Mouse (Mus musculus): ENCODE measurements at regions not wholly inside any gene's neighbourhood (a gene's known extent, or its start where the extent isn't known, plus 50 kb on each side); places are given as distances from the start of the nearest gene placed in this dataset.

GRCm38 (mm10) chr7:72362690-72363089, 56.3 kb upstream of the Mctp2 start:
- Histone ChIP-seq H3K27me3 (ENCODE audit: control insufficient read depth, insufficient read depth, low read length) (no peaks in the 10 kb centered on the region), H3K9ac (ENCODE audit: low read depth, low read length) (no peak overlapping the region), H3K27ac (ENCODE audit: low read depth, low read length) (no peak overlapping the region), H3K36me3 (ENCODE audit: control insufficient read depth, insufficient read depth, low read length) (no peaks in the 10 kb centered on the region), H3K4me2 (no peak overlapping the region), H3K4me3 (ENCODE audit: low read depth, low read length) (no peak overlapping the region), H3K9me3 (replicated peaks; ENCODE audit: control insufficient read depth, low read length) (no peaks in the 10 kb centered on the region), H3K4me1 (ENCODE audit: control insufficient read depth, insufficient read depth, low read length) (peaks cover 3% of the 10 kb centered on the region; the same call in 1 of the 2 replicates)
- ATAC-seq (replicated peaks; ENCODE audit: insufficient number of reproducible peaks, low FRiP score, low TSS enrichment): no peak
- whole genome bisulfite sequencing (ENCODE audit: insufficient replicate concordance): 9% methylated on average over 3 of the region's 3 CpGs

- H3K4me1 ChIP-seq (ENCODE audit: control insufficient read depth, insufficient read depth, low read length): no peaks in the 10 kb centered on the region
- H3K27ac ChIP-seq (ENCODE audit: low read depth, low read length): no peak overlapping the region
- H3K9ac ChIP-seq (ENCODE audit: low read depth, low read length): no peak overlapping the region
- no peak for ATAC-seq (replicated peaks; ENCODE audit: insufficient number of reproducible peaks, low FRiP score, low TSS enrichment)
- H3K9me3 ChIP-seq (replicated peaks; ENCODE audit: control insufficient read depth, low read length): no peaks in the 10 kb centered on the region
- no peak overlapping the region for H3K4me3 ChIP-seq (ENCODE audit: low read depth, low read length)
- H3K27me3 ChIP-seq (ENCODE audit: control insufficient read depth, insufficient read depth, low read length): no peaks in the 10 kb centered on the region
- H3K4me2 ChIP-seq: no peak overlapping the region
- H3K36me3 ChIP-seq (ENCODE audit: control insufficient read depth, insufficient read depth, low read length): no peaks in the 10 kb centered on the region
- WGBS (ENCODE audit: insufficient replicate concordance): 35% methylated on average over 7 of the region's 7 CpGs
Measured at GRCm38 (mm10) chr7:72391323-72391722, 84.9 kb upstream of the Mctp2 start.

DNA sequence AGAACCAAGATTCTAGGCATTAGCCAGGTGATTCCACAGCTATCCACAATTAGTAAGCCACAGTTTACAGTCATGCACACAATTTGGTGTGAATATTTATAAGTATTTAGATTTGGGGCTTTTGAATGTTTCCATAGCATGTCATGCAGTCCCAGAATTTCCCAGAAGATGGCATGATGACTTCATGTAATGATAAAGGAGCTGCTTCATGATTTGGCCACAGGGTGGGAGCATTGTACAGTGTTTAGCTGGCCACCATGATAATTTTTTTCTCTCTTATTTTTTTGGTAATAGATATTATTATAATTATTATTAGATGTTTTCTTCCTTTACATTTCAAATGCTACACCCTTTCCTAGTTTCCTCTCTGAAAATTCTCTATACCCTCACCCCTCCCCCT, 93.6 kb upstream of the Mctp2 start:
- Histone ChIP-seq H3K36me3 (ENCODE audit: control insufficient read depth, insufficient read depth, low read length) (no peaks in the 10 kb centered on the region), H3K9ac (ENCODE audit: low read depth, low read length) (no peak overlapping the region), H3K27ac (ENCODE audit: low read depth, low read length) (no peak overlapping the region), H3K4me3 (ENCODE audit: low read depth, low read length) (no peak overlapping the region), H3K4me2 (no peak overlapping the region), H3K27me3 (ENCODE audit: control insufficient read depth, insufficient read depth, low read length) (no peaks in the 10 kb centered on the region), H3K9me3 (replicated peaks; ENCODE audit: control insufficient read depth, low read length) (no peaks in the 10 kb centered on the region), H3K4me1 (ENCODE audit: control insufficient read depth, insufficient read depth, low read length) (no peaks in the 10 kb centered on the region)
- no peak for ATAC-seq (replicated peaks; ENCODE audit: insufficient number of reproducible peaks, low FRiP score, low TSS enrichment)

- Histone ChIP-seq H3K9me3 (replicated peaks; ENCODE audit: control insufficient read depth, low read length) (no peaks in the 10 kb centered on the region), H3K4me3 (ENCODE audit: low read depth, low read length) (no peak overlapping the region), H3K27ac (ENCODE audit: low read depth, low read length) (no peak overlapping the region), H3K4me1 (ENCODE audit: control insufficient read depth, insufficient read depth, low read length) (no peaks in the 10 kb centered on the region), H3K4me2 (no peak overlapping the region), H3K9ac (ENCODE audit: low read depth, low read length) (no peak overlapping the region), H3K27me3 (ENCODE audit: control insufficient read depth, insufficient read depth, low read length) (no peaks in the 10 kb centered on the region), H3K36me3 (ENCODE audit: control insufficient read depth, insufficient read depth, low read length) (no peaks in the 10 kb centered on the region)
- ATAC-seq (replicated peaks; ENCODE audit: insufficient number of reproducible peaks, low FRiP score, low TSS enrichment): no peak
- WGBS (ENCODE audit: insufficient replicate concordance): 84% methylated on average over 3 of the region's 3 CpGs
Measured at GRCm38 (mm10) chr7:72406131-72406530, 99.7 kb upstream of the Mctp2 start.

- Histone ChIP-seq H3K9me3 (replicated peaks; ENCODE audit: control insufficient read depth, low read length) (no peaks in the 10 kb centered on the region), H3K4me3 (ENCODE audit: low read depth, low read length) (no peak overlapping the region), H3K27me3 (ENCODE audit: control insufficient read depth, insufficient read depth, low read length) (no peaks in the 10 kb centered on the region), H3K36me3 (ENCODE audit: control insufficient read depth, insufficient read depth, low read length) (no peaks in the 10 kb centered on the region), H3K9ac (ENCODE audit: low read depth, low read length) (no peak overlapping the region), H3K4me1 (ENCODE audit: control insufficient read depth, insufficient read depth, low read length) (no peaks in the 10 kb centered on the region), H3K4me2 (no peak overlapping the region), H3K27ac (ENCODE audit: low read depth, low read length) (no peak overlapping the region)
- 52% methylated on average over 6 of the region's 6 CpGs for WGBS (ENCODE audit: insufficient replicate concordance)
- no peak for ATAC-seq (replicated peaks; ENCODE audit: insufficient number of reproducible peaks, low FRiP score, low TSS enrichment)
Measured at GRCm38 (mm10) chr7:72408409-72408986, 102.1 kb upstream of the Mctp2 start.

DNA sequence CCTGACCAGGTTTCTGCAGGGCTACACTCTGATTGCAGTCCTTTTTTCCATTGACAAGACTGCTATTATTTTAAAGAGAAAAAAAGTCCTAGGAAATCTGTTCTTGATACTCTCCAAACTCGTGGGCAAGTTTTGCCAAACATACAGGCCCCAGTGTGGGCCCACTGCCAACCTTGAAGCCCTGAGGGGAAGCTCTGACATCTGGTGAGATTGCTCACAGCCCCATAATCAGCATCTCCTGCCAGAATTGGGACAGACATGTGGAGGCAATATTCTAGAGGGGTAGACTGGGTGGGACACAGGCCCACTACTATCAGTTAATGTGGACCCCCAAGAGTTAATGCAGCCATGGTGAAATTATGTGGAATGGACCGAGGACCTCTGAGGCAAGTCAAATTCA, 132.1 kb upstream of the Mctp2 start:
- Histone ChIP-seq H3K4me3 (ENCODE audit: low read depth, low read length) (no peak overlapping the region), H3K27ac (ENCODE audit: low read depth, low read length) (no peak overlapping the region), H3K4me1 (ENCODE audit: control insufficient read depth, insufficient read depth, low read length) (no peaks in the 10 kb centered on the region), H3K4me2 (no peak overlapping the region), H3K27me3 (ENCODE audit: control insufficient read depth, insufficient read depth, low read length) (no peaks in the 10 kb centered on the region), H3K9me3 (replicated peaks; ENCODE audit: control insufficient read depth, low read length) (no peaks in the 10 kb centered on the region), H3K36me3 (ENCODE audit: control insufficient read depth, insufficient read depth, low read length) (no peaks in the 10 kb centered on the region), H3K9ac (ENCODE audit: low read depth, low read length) (no peak overlapping the region)
- 38% methylated on average over 2 of the region's 2 CpGs for WGBS (ENCODE audit: insufficient replicate concordance)
- no peak for ATAC-seq (replicated peaks; ENCODE audit: insufficient number of reproducible peaks, low FRiP score, low TSS enrichment)

DNA sequence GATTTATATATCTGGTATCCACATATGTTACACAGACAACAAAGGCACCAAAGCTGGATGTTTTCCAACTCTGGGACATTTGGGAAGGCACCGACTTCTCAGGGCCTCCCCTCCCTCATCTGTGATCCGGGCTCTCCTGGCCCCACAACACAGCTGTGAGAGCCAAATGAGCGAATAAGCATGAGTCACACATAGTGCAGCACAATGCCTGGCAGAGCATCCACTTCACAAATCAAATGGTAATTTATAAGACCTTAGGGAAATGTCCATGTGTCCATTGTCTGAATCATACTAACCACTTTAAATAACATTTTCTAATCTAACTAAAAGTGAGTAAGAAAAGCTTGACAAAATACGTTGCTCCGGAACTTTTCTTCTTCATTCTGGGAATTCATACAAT, 135.6 kb upstream of the Mctp2 start:
- no peak overlapping the region for H3K9ac ChIP-seq (ENCODE audit: low read depth, low read length)
- no peaks in the 10 kb centered on the region for H3K36me3 ChIP-seq (ENCODE audit: control insufficient read depth, insufficient read depth, low read length)
- WGBS (ENCODE audit: insufficient replicate concordance): 84% methylated on average over 5 of the region's 5 CpGs
- H3K27me3 ChIP-seq (ENCODE audit: control insufficient read depth, insufficient read depth, low read length): no peaks in the 10 kb centered on the region
- ATAC-seq (replicated peaks; ENCODE audit: insufficient number of reproducible peaks, low FRiP score, low TSS enrichment): no peak
- no peak overlapping the region for H3K4me2 ChIP-seq
- no peak overlapping the region for H3K4me3 ChIP-seq (ENCODE audit: low read depth, low read length)
- H3K9me3 ChIP-seq (replicated peaks; ENCODE audit: control insufficient read depth, low read length): no peaks in the 10 kb centered on the region
- no peak overlapping the region for H3K27ac ChIP-seq (ENCODE audit: low read depth, low read length)
- no peaks in the 10 kb centered on the region for H3K4me1 ChIP-seq (ENCODE audit: control insufficient read depth, insufficient read depth, low read length)

DNA sequence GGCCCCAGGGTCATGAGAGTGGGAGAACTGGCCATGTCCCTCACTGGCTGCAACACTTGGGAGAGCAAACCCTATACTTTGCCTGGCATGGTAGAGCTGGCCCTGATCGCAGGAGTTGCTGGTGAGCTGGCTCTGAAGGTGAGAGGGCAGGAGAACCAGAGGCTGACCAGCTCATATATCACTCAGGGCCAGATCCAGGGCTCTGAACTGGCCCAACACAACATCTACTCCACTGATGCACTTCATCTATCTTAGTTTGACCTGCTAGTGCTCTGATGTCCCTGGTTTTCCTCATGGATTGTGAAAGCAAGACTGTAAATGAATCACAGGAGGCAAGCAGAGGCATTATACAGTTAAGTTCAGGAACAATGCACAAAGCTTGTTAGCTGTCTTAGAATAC, 137.6 kb upstream of the Mctp2 start:
- Histone ChIP-seq H3K27ac (ENCODE audit: low read depth, low read length) (no peak overlapping the region), H3K9ac (ENCODE audit: low read depth, low read length) (no peak overlapping the region), H3K27me3 (ENCODE audit: control insufficient read depth, insufficient read depth, low read length) (no peaks in the 10 kb centered on the region), H3K9me3 (replicated peaks; ENCODE audit: control insufficient read depth, low read length) (no peaks in the 10 kb centered on the region), H3K36me3 (ENCODE audit: control insufficient read depth, insufficient read depth, low read length) (no peaks in the 10 kb centered on the region), H3K4me3 (ENCODE audit: low read depth, low read length) (no peak overlapping the region), H3K4me1 (ENCODE audit: control insufficient read depth, insufficient read depth, low read length) (no peaks in the 10 kb centered on the region), H3K4me2 (no peak overlapping the region)
- WGBS (ENCODE audit: insufficient replicate concordance): 85% methylated on average over 1 of the region's 1 CpGs
- no peak for ATAC-seq (replicated peaks; ENCODE audit: insufficient number of reproducible peaks, low FRiP score, low TSS enrichment)

DNA sequence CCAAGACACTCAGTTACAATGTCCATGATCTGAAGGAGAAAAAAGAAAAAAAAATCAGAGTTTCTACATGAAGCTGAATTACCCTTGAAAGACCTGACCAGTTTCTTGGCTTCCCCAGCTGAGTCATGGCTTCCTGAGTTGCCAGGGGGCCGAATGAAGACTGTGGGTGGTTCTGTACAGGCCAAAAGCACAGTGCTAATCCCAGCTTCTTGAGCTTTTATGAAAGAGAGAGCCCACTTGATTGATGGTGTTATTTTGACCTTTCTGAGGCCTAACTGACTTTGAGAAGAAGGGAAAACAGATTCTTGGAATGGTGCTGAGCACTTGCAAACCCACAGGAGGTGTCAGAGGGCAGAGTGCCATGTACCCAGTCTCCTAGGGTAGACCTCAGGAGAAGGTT, 138.4 kb upstream of the Mctp2 start:
- H3K27ac ChIP-seq (ENCODE audit: low read depth, low read length): no peak overlapping the region
- WGBS (ENCODE audit: insufficient replicate concordance): 45% methylated on average over 1 of the region's 1 CpGs
- H3K36me3 ChIP-seq (ENCODE audit: control insufficient read depth, insufficient read depth, low read length): no peaks in the 10 kb centered on the region
- no peaks in the 10 kb centered on the region for H3K4me1 ChIP-seq (ENCODE audit: control insufficient read depth, insufficient read depth, low read length)
- no peak overlapping the region for H3K9ac ChIP-seq (ENCODE audit: low read depth, low read length)
- H3K4me3 ChIP-seq (ENCODE audit: low read depth, low read length): no peak overlapping the region
- no peaks in the 10 kb centered on the region for H3K9me3 ChIP-seq (replicated peaks; ENCODE audit: control insufficient read depth, low read length)
- H3K4me2 ChIP-seq: no peak overlapping the region
- no peaks in the 10 kb centered on the region for H3K27me3 ChIP-seq (ENCODE audit: control insufficient read depth, insufficient read depth, low read length)
- no peak for ATAC-seq (replicated peaks; ENCODE audit: insufficient number of reproducible peaks, low FRiP score, low TSS enrichment)
